Mouse (Mus musculus): ENCODE data around the gene Hoxa3. TPM values are rescaled to one million over a fixed set of nuclear protein-coding genes. Genes with fewer than 3 reads are reported as not detected.
A peak's percentile ranks its signal among the peaks of the same experiment; 100 is the strongest.

Gene Hoxa3
- polyA plus RNA-seq, 1 experiment from 2014 or later = 9.7 TPM

- Histone ChIP-seq H3K27me3 (ENCODE audit: insufficient read depth, poor library complexity, severe bottlenecking) (peaks cover 100% of the 10 kb centered on the region), H3K36me3 (no peaks in the 10 kb centered on the region), H3K4me3 (0 out of 2 replicates have a peak overlapping the region, but pooled peaks have one; percentile 20), H3K4me1 (replicated peaks) (no peaks in the 10 kb centered on the region; the same call in 1 of the 2 replicates), H3K27ac (peak overlapping the region; percentile 23; the same call in 1 of the 2 replicates), H3K9me3 (no peaks in the 10 kb centered on the region)
- DNase-seq (ENCODE audit: low spot score) = no peak
- WGBS = 4% methylated on average over 6 of the region's 6 CpGs
These were observed 28.5 kb downstream of the Hoxa3 start for GRCm38 (mm10) chr6:52184668-52185067.

DNA sequence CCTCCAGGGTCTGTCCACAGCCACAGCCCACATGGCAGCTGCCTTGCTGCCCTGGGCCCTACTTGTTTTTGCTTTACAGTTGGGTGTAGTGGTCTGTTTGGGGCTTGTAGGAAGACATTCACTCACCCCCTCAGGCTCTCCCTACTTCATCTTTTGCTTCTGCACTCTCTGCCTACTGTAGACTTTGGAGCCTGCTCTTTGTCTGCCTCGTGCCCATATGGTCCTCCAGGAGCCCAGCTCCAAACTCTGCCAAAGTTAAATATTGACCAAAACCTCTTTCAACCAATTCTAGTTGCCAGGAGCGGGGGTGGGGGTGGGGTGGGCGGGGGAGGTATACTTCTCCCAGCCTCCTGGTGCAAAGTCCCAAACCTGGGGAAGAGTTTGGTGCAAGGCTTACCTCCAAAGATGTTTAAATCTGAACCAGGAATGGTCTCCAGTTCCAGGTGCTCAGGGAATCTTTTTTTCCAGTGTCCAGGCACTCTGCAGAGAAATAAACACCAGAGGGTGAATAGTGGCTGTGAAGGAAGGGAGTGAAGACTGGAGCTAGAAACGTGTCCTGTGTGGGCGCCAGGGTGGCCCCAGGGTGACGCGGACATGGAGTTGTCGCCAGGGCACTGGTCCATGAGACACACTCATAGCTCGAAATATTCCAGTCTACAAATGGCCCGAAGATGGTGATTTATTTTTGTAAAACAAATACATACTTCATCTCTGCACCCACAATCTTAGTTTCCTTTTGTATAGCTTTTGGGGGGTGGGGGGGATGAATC lies 29.6 kb downstream of the Hoxa3 start:
- no peak for DNase-seq (ENCODE audit: low spot score)
- 9% methylated on average over 10 of the region's 10 CpGs for WGBS
- Histone ChIP-seq H3K27me3 (ENCODE audit: insufficient read depth, poor library complexity, severe bottlenecking) (peaks cover 100% of the 10 kb centered on the region), H3K4me1 (replicated peaks) (no peaks in the 10 kb centered on the region; the same call in 1 of the 2 replicates), H3K36me3 (no peaks in the 10 kb centered on the region), H3K4me3 (no peak overlapping the region), H3K9me3 (no peaks in the 10 kb centered on the region), H3K27ac (no peak overlapping the region)

DNA sequence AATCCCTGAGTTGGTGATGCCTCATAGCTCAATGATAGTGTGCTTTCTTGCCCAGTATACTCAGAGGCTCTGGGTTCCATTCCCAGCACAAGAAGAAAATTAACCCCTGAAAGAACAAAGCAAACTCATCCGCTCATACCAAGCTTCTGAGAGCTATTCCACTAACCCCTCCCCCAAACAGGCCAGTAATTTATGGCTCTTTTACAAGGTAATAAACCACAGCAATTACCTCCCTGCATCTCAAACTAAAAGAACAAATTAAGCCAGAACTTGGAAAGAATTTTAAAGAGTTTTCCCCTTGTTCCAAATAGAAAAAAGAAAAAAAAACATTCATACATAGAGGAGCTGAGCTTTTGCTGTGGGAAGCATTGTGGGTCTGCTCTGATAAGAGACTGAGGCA lies 30.3 kb downstream of the Hoxa3 start:
- H3K27ac ChIP-seq = no peak overlapping the region
- H3K4me3 ChIP-seq = no peak overlapping the region
- no peaks in the 10 kb centered on the region; the same call in 1 of the 2 replicates for H3K4me1 ChIP-seq (replicated peaks)
- no peaks in the 10 kb centered on the region for H3K36me3 ChIP-seq
- peaks cover 100% of the 10 kb centered on the region for H3K27me3 ChIP-seq (ENCODE audit: insufficient read depth, poor library complexity, severe bottlenecking)
- no peak for DNase-seq (ENCODE audit: low spot score)
- WGBS = 14% methylated on average over 1 of the region's 1 CpGs
- H3K9me3 ChIP-seq = no peaks in the 10 kb centered on the region

- Histone ChIP-seq H3K9me3 (no peaks in the 10 kb centered on the region), H3K27me3 (ENCODE audit: insufficient read depth, poor library complexity, severe bottlenecking) (peaks cover 100% of the 10 kb centered on the region), H3K4me1 (replicated peaks) (no peaks in the 10 kb centered on the region; the same call in 1 of the 2 replicates), H3K36me3 (no peaks in the 10 kb centered on the region), H3K27ac (no peak overlapping the region), H3K4me3 (no peak overlapping the region)
- WGBS = 19% methylated on average over 2 of the region's 2 CpGs
- no peak for DNase-seq (ENCODE audit: low spot score)
These were observed 31.1 kb downstream of the Hoxa3 start for GRCm38 (mm10) chr6:52182030-52182429.

DNA sequence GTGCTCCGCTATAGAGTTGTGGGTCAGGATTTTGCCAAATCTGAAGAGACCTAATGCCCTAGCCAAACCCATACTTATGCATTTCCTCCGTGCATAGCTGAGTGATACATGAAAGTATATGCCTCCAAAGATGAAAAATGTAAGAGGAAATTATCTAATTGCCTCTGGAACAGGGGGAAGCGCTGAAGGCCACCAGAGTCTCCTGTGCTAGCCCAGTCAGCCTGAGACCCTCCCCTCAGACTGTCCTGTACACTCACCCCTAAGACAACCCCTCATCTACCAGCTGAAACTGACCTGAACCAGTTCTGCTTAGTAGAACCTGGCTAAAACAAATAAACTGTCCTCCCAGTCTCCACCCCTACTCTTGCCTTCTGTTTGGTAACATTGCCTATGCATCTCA lies 32.4 kb downstream of the Hoxa3 start:
- H3K4me3 ChIP-seq = peak overlapping the region; percentile 81
- no peak overlapping the region for H3K27ac ChIP-seq
- H3K36me3 ChIP-seq = no peaks in the 10 kb centered on the region
- 4% methylated on average over 3 of the region's 3 CpGs for WGBS
- DNase-seq (ENCODE audit: low spot score) = no peak
- H3K9me3 ChIP-seq = no peaks in the 10 kb centered on the region
- peaks cover 100% of the 10 kb centered on the region for H3K27me3 ChIP-seq (ENCODE audit: insufficient read depth, poor library complexity, severe bottlenecking)
- H3K4me1 ChIP-seq (replicated peaks) = peaks cover 4% of the 10 kb centered on the region

DNA sequence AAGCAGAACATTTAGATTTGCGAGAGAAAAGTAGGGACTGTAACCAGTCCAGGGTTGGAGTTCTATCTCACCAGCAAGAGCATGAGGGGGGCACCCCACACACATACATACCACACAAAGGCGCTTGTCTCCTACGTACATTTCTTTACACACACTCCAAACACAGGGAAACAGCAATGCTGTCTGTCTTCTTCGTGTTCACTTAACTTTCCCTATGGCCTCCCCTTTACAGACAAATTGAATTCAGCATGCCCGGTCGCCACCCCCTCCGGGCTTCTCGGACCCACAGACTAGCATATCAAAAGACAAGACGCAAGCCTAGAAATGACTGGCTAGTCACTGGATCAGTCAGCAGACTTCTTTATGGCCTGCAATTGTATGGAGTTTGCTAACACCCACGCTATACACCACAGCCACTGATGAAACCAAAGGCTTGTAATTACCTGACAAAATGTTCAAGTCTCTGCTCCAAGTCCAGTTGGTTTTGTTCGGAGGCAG lies 32.9 kb downstream of the Hoxa3 start:
- peaks cover 8% of the 10 kb centered on the region for H3K4me1 ChIP-seq (replicated peaks)
- WGBS = 1% methylated on average over 11 of the region's 11 CpGs
- peaks cover 100% of the 10 kb centered on the region for H3K27me3 ChIP-seq (ENCODE audit: insufficient read depth, poor library complexity, severe bottlenecking)
- H3K4me3 ChIP-seq = peak overlapping the region; percentile 81
- no peaks in the 10 kb centered on the region for H3K9me3 ChIP-seq
- peak overlapping the region; percentile 82 for H3K27ac ChIP-seq
- no peak for DNase-seq (ENCODE audit: low spot score)
- no peaks in the 10 kb centered on the region for H3K36me3 ChIP-seq

DNA sequence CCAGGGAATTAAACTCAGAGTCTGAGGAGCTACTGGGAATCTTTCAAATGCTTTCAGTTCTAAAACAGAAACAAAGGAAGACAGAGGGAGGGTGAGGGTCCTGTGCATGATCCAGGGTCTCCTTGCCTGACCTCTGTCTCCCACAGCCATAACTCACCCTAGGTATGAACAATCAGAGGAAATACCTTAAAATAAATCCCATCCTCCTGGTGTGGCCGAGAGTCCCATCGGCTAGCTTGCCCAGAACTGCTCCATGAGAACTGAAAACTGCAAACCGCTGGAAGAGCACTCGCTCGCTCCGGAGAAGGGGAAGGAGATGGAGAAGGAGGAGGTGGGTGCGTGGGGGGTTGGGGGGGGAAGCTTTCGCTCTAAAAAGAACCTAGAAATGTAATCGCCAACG lies 33.4 kb downstream of the Hoxa3 start:
- Histone ChIP-seq H3K36me3 (no peaks in the 10 kb centered on the region), H3K4me3 (peak overlapping the region; percentile 81), H3K4me1 (replicated peaks) (peaks cover 10% of the 10 kb centered on the region), H3K27me3 (ENCODE audit: insufficient read depth, poor library complexity, severe bottlenecking) (peaks cover 100% of the 10 kb centered on the region), H3K27ac (peak overlapping the region; percentile 82), H3K9me3 (no peaks in the 10 kb centered on the region)
- 2% methylated on average over 10 of the region's 10 CpGs for WGBS
- DNase-seq (ENCODE audit: low spot score) = no peak

GRCm38 (mm10) chr6:52178918-52179665 lies 34.0 kb downstream of the Hoxa3 start:
- Histone ChIP-seq H3K27me3 (ENCODE audit: insufficient read depth, poor library complexity, severe bottlenecking) (peaks cover 100% of the 10 kb centered on the region), H3K4me3 (peak overlapping the region; percentile 81), H3K27ac (peak overlapping the region; percentile 82), H3K4me1 (replicated peaks) (peaks cover 10% of the 10 kb centered on the region), H3K36me3 (no peaks in the 10 kb centered on the region), H3K9me3 (no peaks in the 10 kb centered on the region)
- peak; percentile 42 for DNase-seq (ENCODE audit: low spot score)
- WGBS = 1% methylated on average over 4 of the region's 4 CpGs

- no peaks in the 10 kb centered on the region for H3K36me3 ChIP-seq
- WGBS = under 1% methylated on average over 9 of the region's 9 CpGs
- DNase-seq (ENCODE audit: low spot score) = no peak
- H3K4me3 ChIP-seq = peak overlapping the region; percentile 81
- H3K4me1 ChIP-seq (replicated peaks) = peaks cover 14% of the 10 kb centered on the region
- H3K27me3 ChIP-seq (ENCODE audit: insufficient read depth, poor library complexity, severe bottlenecking) = peaks cover 100% of the 10 kb centered on the region
- no peaks in the 10 kb centered on the region for H3K9me3 ChIP-seq
- peak overlapping the region; percentile 82 for H3K27ac ChIP-seq
These were observed 35.3 kb downstream of the Hoxa3 start for GRCm38 (mm10) chr6:52177806-52178205.

DNA sequence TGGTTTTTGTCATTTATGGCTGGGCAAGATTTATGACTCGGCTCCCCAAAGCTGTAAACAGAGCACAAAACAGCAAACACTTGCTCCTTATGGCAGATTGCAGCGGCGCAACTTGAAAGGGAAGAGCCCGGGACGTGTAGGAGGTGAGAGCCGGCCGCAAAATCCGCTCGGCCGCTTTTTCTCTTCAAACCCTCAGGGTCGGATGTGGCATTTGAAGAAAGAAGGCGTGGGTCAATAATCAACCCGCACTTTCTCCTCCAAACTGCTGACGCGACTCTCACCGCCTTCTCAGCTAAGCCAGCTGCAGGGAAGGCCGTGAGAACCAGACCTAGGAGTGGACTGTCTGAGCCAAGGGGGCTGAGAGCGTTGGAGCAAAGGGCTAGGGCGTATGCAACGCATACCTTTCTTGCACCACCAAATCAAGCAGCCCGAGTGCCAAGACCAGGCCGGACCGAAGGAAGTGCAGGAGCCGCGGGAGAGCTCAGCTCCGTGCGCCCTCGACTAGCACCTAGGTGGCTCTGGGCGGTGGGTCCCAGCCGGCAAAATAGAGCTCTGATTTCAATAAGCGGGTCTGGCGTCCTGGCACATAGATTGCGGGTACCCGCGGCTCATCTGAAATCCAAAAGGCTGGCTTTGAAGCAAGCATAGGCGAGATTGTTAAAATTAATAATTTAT lies 35.9 kb downstream of the Hoxa3 start, which contains the start of gene 5730596B20Rik:
Gene 5730596B20Rik, plus strand, starts transcription at position 438 of the 675 bp plus-strand sequence.
- DNase-seq (ENCODE audit: low spot score) = peak; percentile 73
- Histone ChIP-seq H3K27ac (peak within 1 kb of the TSS; percentile 82), H3K27me3 (ENCODE audit: insufficient read depth, poor library complexity, severe bottlenecking) (peaks cover 100% of the 10 kb centered on the region)

GRCm38 (mm10) chr6:52176391-52176790 lies 36.7 kb downstream of the Hoxa3 start:
- no peak for DNase-seq (ENCODE audit: low spot score)
- no peaks in the 10 kb centered on the region for H3K9me3 ChIP-seq
- peak overlapping the region; percentile 82 for H3K27ac ChIP-seq
- peaks cover 28% of the 10 kb centered on the region for H3K4me1 ChIP-seq (replicated peaks)
- 2% methylated on average over 6 of the region's 6 CpGs for WGBS
- H3K27me3 ChIP-seq (ENCODE audit: insufficient read depth, poor library complexity, severe bottlenecking) = peaks cover 100% of the 10 kb centered on the region
- H3K4me3 ChIP-seq = peak overlapping the region; percentile 81
- no peaks in the 10 kb centered on the region for H3K36me3 ChIP-seq

More for the DNA sequence above, 35.9 kb downstream of the Hoxa3 start, which contains the start of gene 5730596B20Rik:
- Histone ChIP-seq H3K4me1 (replicated peaks) (peaks cover 20% of the 10 kb centered on the region), H3K4me3 (peak within 1 kb of the TSS; percentile 81), H3K9me3 (no peaks in the 10 kb centered on the region), H3K36me3 (no peaks in the 10 kb centered on the region)
- under 1% methylated on average over 36 of the region's 36 CpGs for WGBS

DNA sequence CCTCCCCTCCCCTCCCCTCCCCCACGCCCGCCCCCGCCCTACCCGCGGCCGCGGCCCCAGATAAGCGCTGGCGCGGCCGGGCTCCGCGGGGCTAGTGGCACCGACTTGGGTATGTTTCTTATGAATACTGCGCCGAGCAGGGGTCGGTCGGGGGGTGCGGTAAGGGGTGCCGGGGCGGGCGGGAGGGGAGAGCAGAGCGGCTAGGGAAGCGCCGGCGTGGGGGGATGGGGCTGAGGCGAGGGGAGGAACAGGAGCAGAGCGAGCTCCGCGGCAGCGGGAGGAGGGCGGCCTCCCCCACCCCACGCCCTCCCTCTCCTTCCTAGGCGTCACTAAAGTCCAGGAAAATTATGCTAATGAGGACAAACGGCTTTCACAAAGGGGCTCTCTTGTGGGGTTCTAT lies 37.3 kb downstream of the Hoxa3 start:
- H3K27ac ChIP-seq = peak overlapping the region; percentile 82
- peaks cover 33% of the 10 kb centered on the region for H3K4me1 ChIP-seq (replicated peaks)
- no peaks in the 10 kb centered on the region for H3K9me3 ChIP-seq
- peak overlapping the region; percentile 81 for H3K4me3 ChIP-seq
- H3K27me3 ChIP-seq (ENCODE audit: insufficient read depth, poor library complexity, severe bottlenecking) = peaks cover 100% of the 10 kb centered on the region
- under 1% methylated on average over 10 of the region's 35 CpGs for WGBS
- no peaks in the 10 kb centered on the region for H3K36me3 ChIP-seq
- DNase-seq (ENCODE audit: low spot score) = peak; percentile 66
